Mouse (Mus musculus): ENCODE measurements around the gene Zfp212.

The Zfp212 gene
- long read RNA-seq, experiment 1, partial matches to known transcripts: 0 of 7 reads
- long read RNA-seq, experiment 1, other reads (novel, unspliced or antisense): 3 of 7 reads
- long read RNA-seq, experiment 2, partial matches to known transcripts: 0 of 6 reads
- long read RNA-seq, experiment 2, other reads (novel, unspliced or antisense): 3 of 6 reads

DNA sequence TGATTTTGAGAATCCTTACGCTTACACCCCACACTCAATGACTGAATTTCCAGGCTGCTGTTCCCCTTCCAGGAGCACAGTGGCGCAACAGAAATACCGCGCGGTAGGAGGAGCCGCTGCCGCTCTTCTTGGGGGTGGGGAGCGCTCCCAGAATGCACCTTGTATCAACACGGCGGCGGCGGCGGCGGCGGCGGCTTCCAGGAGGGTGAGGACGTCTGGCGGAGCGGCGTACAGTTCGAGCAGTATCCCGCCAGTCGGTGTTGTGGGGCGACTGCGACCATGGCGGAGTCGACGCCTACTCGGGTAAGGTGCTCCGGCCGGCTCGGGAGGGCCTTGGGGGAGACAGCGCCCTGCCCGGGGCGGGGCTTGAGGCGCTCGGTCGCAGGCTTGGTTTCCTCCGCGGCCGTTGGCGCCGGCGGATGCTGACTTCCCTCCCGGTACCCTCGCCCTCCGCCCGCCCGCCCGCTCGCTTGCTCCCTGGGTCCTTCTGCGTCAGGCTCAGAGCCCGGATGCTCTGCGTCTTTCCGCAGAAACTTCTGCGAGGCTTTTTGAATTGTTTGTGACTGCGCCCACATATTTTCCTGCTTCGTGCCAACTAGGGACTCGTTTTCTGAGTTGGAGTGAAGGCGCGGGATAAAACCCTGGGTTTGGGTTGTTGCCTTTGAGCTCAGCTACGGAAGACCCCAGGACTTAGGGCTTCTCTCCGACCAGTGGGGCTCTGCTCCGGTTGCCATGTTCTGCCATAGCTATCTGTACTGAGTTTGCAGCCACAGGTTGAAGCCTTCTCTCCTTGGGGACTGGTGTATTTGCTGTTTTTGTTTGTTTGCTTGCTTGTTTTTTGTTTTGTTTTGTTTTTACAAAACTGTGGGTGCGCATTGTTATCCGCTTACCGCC, at the start of gene Zfp212:
Gene Zfp212, plus strand, starts transcription at position 30 of the 894 bp plus-strand sequence.
- intact Hi-C loops (cut with DNase I): loop anchor here (5.0 kb wide), 1 partner anchor 43 kb away; the partner anchor contains the start of gene Zfp282

GRCm38 (mm10) chr6:47872266-47872665, 48.0 kb upstream of the Zfp212 start:
- intact Hi-C loops (cut with DNase I): no loop called here

DNA sequence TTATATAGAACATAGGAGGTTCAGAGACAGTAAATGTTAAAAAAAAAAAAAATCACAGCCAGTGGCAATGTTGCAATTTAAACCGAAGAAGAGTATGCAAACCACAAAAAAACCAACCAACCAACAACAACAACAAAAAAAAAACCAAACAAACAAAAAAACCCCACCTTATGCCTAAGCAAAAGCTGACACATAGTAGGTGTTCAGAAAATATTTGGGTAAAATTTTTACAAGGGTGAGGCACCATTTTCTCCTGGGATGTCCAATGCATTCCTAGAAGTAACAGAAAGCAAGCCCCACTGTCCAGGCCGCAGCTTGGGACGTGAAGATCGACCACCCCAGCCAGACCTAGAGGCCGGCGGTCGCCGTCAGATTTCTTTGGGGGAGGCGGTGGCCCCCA, 43.2 kb upstream of the Zfp212 start, which contains the start of gene Zfp282:
Gene Zfp282, plus strand, starts transcription at position 147 of the 400 bp plus-strand sequence.
- intact Hi-C loops (cut with DNase I): loop anchor here (5.0 kb wide), 2 partner anchors 40 to 45 kb away; partner anchors contain the start of genes Zfp212 and Zfp398

DNA sequence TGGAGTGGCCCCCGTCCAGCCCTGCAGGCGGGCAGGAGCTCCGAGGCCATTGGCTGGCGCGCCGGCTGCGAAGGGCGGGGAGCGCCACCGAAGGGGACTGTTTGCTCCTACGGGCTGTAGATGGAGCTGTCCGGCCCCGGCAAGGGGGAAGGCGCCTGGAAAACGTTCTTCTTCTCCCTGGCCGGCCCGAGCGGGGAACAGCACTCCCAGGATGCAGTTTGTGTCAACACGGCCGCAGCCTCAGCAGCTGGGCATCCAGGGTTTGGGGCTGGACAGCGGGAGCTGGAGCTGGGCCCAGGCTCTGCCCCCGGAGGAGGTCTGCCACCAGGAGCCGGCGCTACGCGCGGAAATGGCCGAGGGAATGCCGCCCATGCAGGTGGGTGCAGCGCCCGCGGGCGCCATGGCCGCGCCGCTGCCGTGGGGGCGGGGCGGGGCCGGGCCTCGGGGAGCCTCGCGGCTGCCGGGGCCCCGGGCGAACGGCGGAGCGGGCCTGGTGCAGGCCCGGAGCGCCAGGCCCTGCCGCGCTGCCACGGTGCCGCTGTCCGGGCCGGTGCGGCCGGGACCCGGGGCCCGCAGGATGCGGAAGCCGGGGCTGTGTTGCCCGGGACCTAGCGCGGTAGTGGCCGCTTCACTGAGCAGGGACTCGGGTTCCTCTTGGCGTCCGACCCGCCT, 42.7 kb upstream of the Zfp212 start:
- intact Hi-C loops (cut with DNase I): loop anchor here (5.0 kb wide), 2 partner anchors 40 to 45 kb away; partner anchors contain the start of genes Zfp212 and Zfp398

GRCm38 (mm10) chr6:47878133-47878514, 42.2 kb upstream of the Zfp212 start:
- intact Hi-C loops (cut with DNase I): loop anchor here (5.0 kb wide), 2 partner anchors 41 to 44 kb away; partner anchors contain the start of genes Zfp212 and Zfp398

- intact Hi-C loops (cut with DNase I): loop anchor here (5.0 kb wide), 2 partner anchors 41 to 44 kb away; partner anchors contain the start of genes Zfp212 and Zfp398
These were observed 41.7 kb upstream of the Zfp212 start for GRCm38 (mm10) chr6:47878593-47878992.

- intact Hi-C loops (cut with DNase I): loop anchor here (5.0 kb wide), 2 partner anchors 42 to 43 kb away; partner anchors contain the start of genes Zfp212 and Zfp398
These were observed 41.1 kb upstream of the Zfp212 start for GRCm38 (mm10) chr6:47879049-47879716.

DNA sequence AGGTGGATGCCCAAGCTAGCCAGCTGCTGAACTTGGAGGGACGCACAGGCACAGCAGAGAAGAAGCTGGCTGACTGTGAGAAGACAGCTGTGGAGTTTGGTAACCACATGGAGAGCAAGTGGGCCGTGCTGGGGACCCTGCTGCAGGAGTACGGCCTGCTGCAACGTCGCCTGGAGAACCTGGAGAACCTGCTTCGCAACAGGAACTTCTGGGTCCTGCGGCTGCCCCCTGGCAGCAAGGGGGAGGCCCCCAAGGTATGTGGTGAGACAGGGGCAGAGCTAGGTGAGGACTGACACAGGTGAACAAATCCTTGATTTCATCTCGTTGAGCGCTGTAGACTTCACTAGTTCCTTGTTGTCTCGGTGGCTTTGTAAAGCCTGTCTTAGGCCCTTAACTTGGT, 40.1 kb upstream of the Zfp212 start:
- intact Hi-C loops (cut with DNase I): no loop called here

GRCm38 (mm10) chr6:47888812-47889383, 31.4 kb upstream of the Zfp212 start:
- intact Hi-C loops (cut with DNase I): no loop called here

- intact Hi-C loops (cut with DNase I): no loop called here
These were observed 20.9 kb upstream of the Zfp212 start for GRCm38 (mm10) chr6:47899416-47899815.

DNA sequence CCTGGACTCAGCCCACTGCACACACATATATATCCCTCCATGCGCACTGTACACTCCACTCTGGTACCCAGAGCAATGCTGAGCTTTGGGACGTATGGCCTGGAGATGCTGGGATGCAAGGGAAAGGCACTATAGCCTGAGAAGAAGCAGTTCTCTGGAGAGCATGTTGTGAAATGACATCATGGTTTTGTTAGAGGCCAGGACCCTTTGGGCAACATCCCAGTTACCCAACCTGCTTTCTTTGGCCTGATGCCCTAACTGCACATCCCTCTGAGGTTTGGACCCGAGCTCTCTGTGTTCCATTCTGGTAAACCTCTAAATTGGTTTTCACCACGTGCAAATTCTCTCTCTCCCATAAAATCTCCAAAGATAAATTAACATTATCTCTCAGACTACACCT, 16.7 kb upstream of the Zfp212 start:
- intact Hi-C loops (cut with DNase I): no loop called here

DNA sequence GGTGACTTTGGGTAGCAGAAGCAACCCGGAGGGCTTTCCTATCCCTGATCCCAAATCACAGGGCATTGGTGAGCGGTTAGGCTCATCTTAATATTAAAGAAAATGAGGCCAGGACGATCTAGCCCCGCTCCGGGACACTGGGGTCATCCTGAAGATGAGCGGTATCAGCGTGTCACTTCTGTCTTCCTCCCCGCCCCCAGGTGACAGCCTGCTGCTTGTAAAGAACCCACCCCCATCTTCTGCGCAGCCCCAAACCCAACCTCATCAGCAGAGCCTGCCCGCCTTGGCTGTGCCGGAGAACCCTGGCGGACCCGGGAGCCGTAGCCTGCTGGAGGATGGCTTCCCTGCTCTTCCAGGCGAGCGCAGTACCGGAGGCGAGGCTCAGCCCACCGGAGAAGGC, 15.9 kb upstream of the Zfp212 start:
- intact Hi-C loops (cut with DNase I): no loop called here

DNA sequence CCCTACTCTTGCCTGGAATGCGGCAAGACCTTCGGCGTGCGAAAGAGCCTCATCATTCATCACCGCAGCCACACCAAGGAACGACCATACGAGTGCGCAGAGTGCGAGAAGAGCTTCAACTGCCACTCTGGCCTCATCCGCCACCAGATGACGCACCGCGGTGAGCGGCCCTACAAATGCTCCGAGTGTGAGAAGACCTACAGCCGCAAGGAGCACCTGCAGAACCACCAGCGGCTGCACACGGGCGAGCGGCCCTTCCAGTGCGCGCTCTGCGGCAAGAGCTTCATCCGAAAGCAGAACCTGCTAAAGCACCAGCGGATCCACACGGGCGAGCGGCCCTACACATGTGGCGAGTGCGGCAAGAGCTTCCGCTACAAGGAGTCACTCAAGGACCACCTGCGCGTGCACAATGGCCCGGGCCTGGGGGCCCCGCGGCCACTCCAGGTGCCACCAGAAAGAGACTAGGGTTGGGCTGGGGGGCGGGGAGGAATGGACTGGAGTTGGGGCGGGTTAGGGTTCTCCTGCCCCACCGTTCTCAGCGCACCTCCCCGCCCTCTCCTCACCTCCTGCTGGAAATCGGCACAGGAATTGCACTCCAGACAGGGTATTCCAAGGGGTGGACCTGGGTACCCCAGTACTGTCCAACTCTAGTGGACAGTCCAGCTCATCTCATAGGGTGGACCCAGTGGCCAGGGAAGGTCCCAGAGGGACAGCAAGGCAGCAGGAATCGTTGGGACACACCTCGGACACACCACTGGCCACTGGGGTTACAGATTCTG, 15.2 kb upstream of the Zfp212 start:
- intact Hi-C loops (cut with DNase I): no loop called here

DNA sequence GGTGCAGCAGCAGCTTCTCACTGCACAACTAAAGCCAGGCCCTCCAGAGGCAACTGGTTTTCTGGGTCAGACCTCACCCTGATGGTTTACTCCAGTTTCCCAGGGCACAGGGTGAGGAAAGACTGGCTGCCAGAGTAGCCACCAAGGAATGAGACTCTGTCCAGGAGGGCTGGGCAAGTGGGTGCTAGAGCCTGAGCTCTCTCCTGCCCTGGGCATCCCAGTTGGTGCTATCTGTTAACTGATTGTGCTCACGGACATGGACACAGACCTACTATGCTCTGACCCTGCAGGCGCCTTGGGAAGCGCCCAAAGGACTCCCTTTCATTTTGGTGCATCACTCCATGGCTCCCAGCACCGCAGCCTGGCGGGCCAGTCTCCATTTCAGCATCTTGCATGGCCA, 13.9 kb upstream of the Zfp212 start:
- intact Hi-C loops (cut with DNase I): no loop called here

- intact Hi-C loops (cut with DNase I): no loop called here
These were observed 11.3 kb upstream of the Zfp212 start for GRCm38 (mm10) chr6:47909007-47909406.

- intact Hi-C loops (cut with DNase I): no loop called here
These were observed 8.6 kb upstream of the Zfp212 start for GRCm38 (mm10) chr6:47911650-47912049.

GRCm38 (mm10) chr6:47912991-47913390, 7.3 kb upstream of the Zfp212 start:
- intact Hi-C loops (cut with DNase I): no loop called here

- intact Hi-C loops (cut with DNase I): no loop called here
These were observed 3.2 kb upstream of the Zfp212 start for GRCm38 (mm10) chr6:47917051-47917450.

- intact Hi-C loops (cut with DNase I): no loop called here
These were observed 1.5 kb upstream of the Zfp212 start for GRCm38 (mm10) chr6:47918768-47919274.
